Mouse (Mus musculus) small intestine, adult 2 months (tissue): ENCODE measurements around the gene Bahd1.

ENCODE experiments used
- CTCF ChIP-seq: fragments of 200-500 bp; IDR thresholded peaks from 2 replicates; pipeline ENCODE4 v1.5.1; 2012; ENCODE audit warnings: low read depth, mild to moderate bottlenecking, control low read depth, inconsistent platforms, low read length, moderate library complexity, mixed read lengths; ENCODE audit not compliant: insufficient replicate concordance, insufficient read length; ENCODE audit errors: extremely low read depth
- POLR2A ChIP-seq: fragments of 200-500 bp; IDR thresholded peaks from 2 replicates; pipeline ENCODE4 v1.6.1; 2012; ENCODE audit warnings: low read depth, mild to moderate bottlenecking, control low read depth, inconsistent platforms, low read length, moderate library complexity

GRCm38 (mm10) chr2:118873890-118874430 lies 26.2 kb upstream of the Bahd1 start:
- no peak for TF ChIP-seq CTCF
- no peak for TF ChIP-seq POLR2A
